Mouse (Mus musculus): ENCODE measurements around the gene Lpcat4. TPM values are rescaled to one million over a fixed set of nuclear protein-coding genes. Genes with fewer than 3 reads are reported as not detected.
A peak's percentile ranks its signal among the peaks of the same experiment; 100 is the strongest.

Lpcat4 gene
- polyA plus RNA-seq, 1 experiment from 2014 or later, result 27.4 TPM

DNA sequence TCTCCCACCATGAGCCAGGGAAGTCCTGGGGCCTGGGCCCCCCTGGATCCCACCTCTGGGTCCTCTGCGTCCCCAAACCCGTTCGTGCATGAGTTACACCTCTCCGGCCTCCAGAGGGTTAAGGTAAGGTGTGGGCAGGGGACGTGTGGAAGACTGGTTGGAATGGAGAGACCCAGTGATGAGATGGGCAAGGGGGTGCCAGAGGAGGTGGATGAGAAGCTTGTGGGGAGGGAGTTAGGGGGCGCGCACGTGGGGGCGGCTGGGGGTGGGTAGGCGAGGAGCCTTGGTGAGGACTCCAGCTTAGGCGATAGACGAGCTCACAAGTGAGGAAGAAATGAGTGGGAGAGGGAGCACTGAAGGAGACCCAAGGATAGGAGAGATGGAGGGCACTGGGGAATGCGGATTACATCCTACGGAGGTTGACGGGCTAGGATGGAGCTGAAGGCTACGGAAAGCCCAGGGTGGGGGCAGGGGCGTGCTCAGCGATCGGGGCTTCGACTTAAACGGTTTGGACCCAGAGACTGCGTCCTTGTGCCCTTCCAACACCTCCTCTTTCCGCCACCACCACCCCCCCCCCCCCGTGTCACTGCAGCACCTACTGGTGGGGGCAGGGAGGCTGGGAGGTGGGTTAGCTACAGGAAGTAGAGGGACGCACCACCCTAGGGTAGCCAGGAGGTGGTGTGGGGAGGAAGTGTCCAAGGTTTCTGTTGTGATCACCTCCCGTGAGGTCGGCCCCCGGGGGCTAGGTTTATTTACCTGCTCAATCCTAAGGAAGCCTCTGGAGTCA is 860 bp downstream of the Lpcat4 start:
- peak; percentile 66 for ATAC-seq (ENCODE audit: low FRiP score, low read depth)
- peak overlapping the region; percentile 98 for H3K27ac ChIP-seq (replicated peaks)
- 1% methylated on average over 27 of the region's 28 CpGs for WGBS
- H3K27me3 ChIP-seq, result no peaks in the 10 kb centered on the region
- peak overlapping the region; percentile 86 for H3K4me2 ChIP-seq
- H3K36me3 ChIP-seq, result peaks cover 18% of the 10 kb centered on the region
- H3K9ac ChIP-seq, result peak overlapping the region; percentile 96
- H3K4me3 ChIP-seq, result peak overlapping the region; percentile 95
- H3K9me3 ChIP-seq, result no peaks in the 10 kb centered on the region
- H3K4me1 ChIP-seq (replicated peaks), result peaks cover 15% of the 10 kb centered on the region

- H3K36me3 ChIP-seq, result peaks cover 24% of the 10 kb centered on the region
- H3K4me2 ChIP-seq, result no peak overlapping the region
- WGBS, result 85% methylated on average over 14 of the region's 14 CpGs
- H3K27ac ChIP-seq (replicated peaks), result no peak overlapping the region
- no peak for ATAC-seq (ENCODE audit: low FRiP score, low read depth)
- H3K4me1 ChIP-seq (replicated peaks), result peaks cover 15% of the 10 kb centered on the region
- H3K4me3 ChIP-seq, result no peak overlapping the region
- H3K9ac ChIP-seq, result no peak overlapping the region
- no peaks in the 10 kb centered on the region for H3K27me3 ChIP-seq
- H3K9me3 ChIP-seq, result no peaks in the 10 kb centered on the region
These were observed 2.5 kb downstream of the Lpcat4 start for GRCm38 (mm10) chr2:112241787-112242186.

DNA sequence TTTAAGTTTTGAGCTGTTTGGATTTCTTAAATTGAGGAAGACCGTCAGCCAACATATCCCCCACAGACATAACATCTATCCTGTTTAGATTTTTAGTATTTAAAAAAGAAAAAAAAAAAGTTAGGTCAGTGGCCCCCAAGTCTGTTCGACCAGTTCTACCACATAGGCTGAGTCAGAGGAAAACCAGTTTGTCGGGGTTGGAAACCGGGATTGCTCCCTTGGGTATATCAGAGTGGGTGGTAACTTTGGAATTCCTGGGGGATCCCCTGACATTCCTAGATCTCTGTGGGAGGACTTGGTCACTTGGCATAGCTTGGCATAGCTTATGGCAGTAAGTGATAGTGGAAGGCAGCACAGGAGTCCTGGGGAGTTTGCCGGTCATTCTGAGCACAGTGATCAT is 6.0 kb downstream of the Lpcat4 start:
- peaks cover 40% of the 10 kb centered on the region for H3K36me3 ChIP-seq
- no peak overlapping the region for H3K9ac ChIP-seq
- no peaks in the 10 kb centered on the region for H3K27me3 ChIP-seq

GRCm38 (mm10) chr2:112246193-112246592 is 6.9 kb downstream of the Lpcat4 start:
- H3K4me3 ChIP-seq, result no peak overlapping the region
- H3K9ac ChIP-seq, result no peak overlapping the region
- H3K4me2 ChIP-seq, result no peak overlapping the region
- ATAC-seq (ENCODE audit: low FRiP score, low read depth), result no peak
- H3K27me3 ChIP-seq, result no peaks in the 10 kb centered on the region
- 89% methylated on average over 6 of the region's 6 CpGs for WGBS
- no peak overlapping the region for H3K27ac ChIP-seq (replicated peaks)
- peaks cover 40% of the 10 kb centered on the region for H3K36me3 ChIP-seq
- no peaks in the 10 kb centered on the region for H3K9me3 ChIP-seq
- H3K4me1 ChIP-seq (replicated peaks), result peaks cover 2% of the 10 kb centered on the region

More for the DNA sequence above, 6.0 kb downstream of the Lpcat4 start:
- Histone ChIP-seq H3K27ac (replicated peaks) (no peak overlapping the region), H3K4me3 (no peak overlapping the region), H3K4me1 (replicated peaks) (peaks cover 11% of the 10 kb centered on the region), H3K9me3 (no peaks in the 10 kb centered on the region), H3K4me2 (no peak overlapping the region)
- no peak for ATAC-seq (ENCODE audit: low FRiP score, low read depth)
- 89% methylated on average over 5 of the region's 5 CpGs for whole genome bisulfite sequencing

- H3K4me2 ChIP-seq, result no peak overlapping the region
- H3K9me3 ChIP-seq, result no peaks in the 10 kb centered on the region
- H3K27ac ChIP-seq (replicated peaks), result no peak overlapping the region
- H3K9ac ChIP-seq, result no peak overlapping the region
- H3K36me3 ChIP-seq, result peaks cover 40% of the 10 kb centered on the region
- ATAC-seq (ENCODE audit: low FRiP score, low read depth), result no peak
- H3K4me1 ChIP-seq (replicated peaks), result no peaks in the 10 kb centered on the region
- no peaks in the 10 kb centered on the region for H3K27me3 ChIP-seq
- no peak overlapping the region for H3K4me3 ChIP-seq
- 84% methylated on average over 10 of the region's 10 CpGs for WGBS
These were observed 8.1 kb downstream of the Lpcat4 start for GRCm38 (mm10) chr2:112247323-112247722.

GRCm38 (mm10) chr2:112249780-112250453 is 10.6 kb downstream of the Lpcat4 start:
- no peak overlapping the region for H3K4me3 ChIP-seq

GRCm38 (mm10) chr2:112254675-112255515 is 15.6 kb downstream of the Lpcat4 start:
- Histone ChIP-seq H3K36me3 (no peaks in the 10 kb centered on the region), H3K27me3 (no peaks in the 10 kb centered on the region), H3K4me2 (no peak overlapping the region), H3K4me3 (no peak overlapping the region), H3K9me3 (no peaks in the 10 kb centered on the region), H3K9ac (no peak overlapping the region), H3K4me1 (replicated peaks) (no peaks in the 10 kb centered on the region), H3K27ac (replicated peaks) (no peak overlapping the region)
- 78% methylated on average over 7 of the region's 7 CpGs for WGBS
- ATAC-seq (ENCODE audit: low FRiP score, low read depth), result no peak

More at GRCm38 (mm10) chr2:112249780-112250453, 10.6 kb downstream of the Lpcat4 start:
- H3K27me3 ChIP-seq, result no peaks in the 10 kb centered on the region
- no peaks in the 10 kb centered on the region for H3K9me3 ChIP-seq
- 92% methylated on average over 10 of the region's 10 CpGs for WGBS
- no peak overlapping the region for H3K27ac ChIP-seq (replicated peaks)
- H3K36me3 ChIP-seq, result peaks cover 23% of the 10 kb centered on the region
- no peak overlapping the region for H3K4me2 ChIP-seq
- H3K9ac ChIP-seq, result no peak overlapping the region
- no peak for ATAC-seq (ENCODE audit: low FRiP score, low read depth)
- H3K4me1 ChIP-seq (replicated peaks), result no peaks in the 10 kb centered on the region

DNA sequence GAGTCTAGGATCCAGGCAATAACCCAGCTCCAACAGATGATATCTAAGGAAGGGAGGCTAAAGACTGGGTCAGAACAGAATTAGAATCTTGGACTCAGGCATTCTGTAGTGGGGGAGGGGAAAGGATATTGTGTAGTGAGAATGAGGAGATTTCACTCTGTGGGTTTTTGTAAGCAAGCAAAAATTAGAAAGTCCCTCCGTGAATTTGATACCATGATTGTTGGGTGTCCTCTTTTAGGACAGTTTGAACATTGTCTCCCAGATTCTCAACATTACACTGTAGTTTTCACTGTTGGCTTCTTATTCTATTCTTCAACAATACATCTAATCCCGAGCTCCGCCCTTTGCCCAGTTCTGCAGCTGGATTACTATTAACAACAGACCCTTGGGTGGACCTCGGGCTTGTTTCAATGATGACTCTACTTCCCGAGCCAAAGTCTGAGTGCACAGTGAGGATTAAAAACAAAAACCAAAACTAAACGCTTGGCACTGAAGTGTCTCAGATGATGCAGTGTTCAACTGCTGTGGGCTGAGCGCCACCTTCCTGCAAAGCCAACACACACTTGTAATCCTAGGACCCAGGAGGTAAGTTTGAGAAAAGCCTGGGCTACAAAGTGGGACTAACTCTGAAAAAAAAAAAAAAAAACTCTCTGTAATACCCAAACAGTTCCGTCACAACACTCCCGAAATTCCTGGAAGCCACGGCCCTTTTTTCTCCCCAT is 20.1 kb downstream of the Lpcat4 start, which contains the start of gene Nutm1:
Gene Nutm1 (minus strand): TSS at position 51 of the 722 bp plus-strand sequence.
- Histone ChIP-seq H3K27me3 (no peaks in the 10 kb centered on the region), H3K27ac (replicated peaks) (no peak within 1 kb of the TSS), H3K9ac (no peak within 1 kb of the TSS), H3K36me3 (no peaks in the 10 kb centered on the region), H3K4me2 (no peak within 1 kb of the TSS), H3K4me1 (replicated peaks) (peaks cover 16% of the 10 kb centered on the region), H3K9me3 (no peaks in the 10 kb centered on the region), H3K4me3 (no peak within 1 kb of the TSS)
- no peak for ATAC-seq (ENCODE audit: low FRiP score, low read depth)
- WGBS, result 77% methylated on average over 10 of the region's 10 CpGs

GRCm38 (mm10) chr2:112261748-112262653 is 22.7 kb downstream of the Lpcat4 start, which contains the start of gene Nop10:
Gene Nop10, plus strand, starts transcription at chr2:112261926.
- ATAC-seq (ENCODE audit: low FRiP score, low read depth), result peak; percentile 71
- peak within 1 kb of the TSS; percentile 54 for H3K9ac ChIP-seq
- H3K4me2 ChIP-seq, result peak within 1 kb of the TSS; percentile 54
- peaks cover 30% of the 10 kb centered on the region for H3K4me1 ChIP-seq (replicated peaks)
- WGBS, result under 1% methylated on average over 36 of the region's 36 CpGs
- no peaks in the 10 kb centered on the region for H3K9me3 ChIP-seq
- H3K27me3 ChIP-seq, result no peaks in the 10 kb centered on the region
- no peaks in the 10 kb centered on the region for H3K36me3 ChIP-seq
- peak within 1 kb of the TSS; percentile 56 for H3K4me3 ChIP-seq
- H3K27ac ChIP-seq (replicated peaks), result peak within 1 kb of the TSS; percentile 77

DNA sequence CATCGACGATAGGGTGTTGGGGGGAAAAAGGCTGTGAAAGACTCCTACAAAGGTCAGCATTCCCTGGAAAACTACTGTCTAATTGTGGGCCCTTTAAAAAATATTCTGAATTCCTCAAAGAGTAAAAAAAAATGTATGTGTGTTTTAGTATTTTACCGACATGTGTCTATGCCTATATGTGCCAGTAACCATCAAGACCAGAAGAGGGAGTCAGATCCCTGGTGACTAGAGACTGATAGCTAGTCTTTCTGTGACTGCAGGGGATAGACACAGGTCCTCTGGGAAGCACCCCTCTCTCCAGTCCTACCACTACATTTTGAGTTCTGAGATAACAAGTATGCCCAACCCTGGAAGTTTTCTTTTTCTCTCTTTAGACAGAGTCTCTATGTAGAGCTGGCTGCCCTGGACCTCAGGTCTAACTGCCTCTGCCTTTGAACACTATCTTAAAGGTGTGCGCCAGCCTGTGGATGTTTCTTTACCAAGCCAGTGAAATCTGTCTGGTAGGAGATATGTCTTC is 23.6 kb downstream of the Lpcat4 start:
- Histone ChIP-seq H3K9ac (peak overlapping the region; percentile 54), H3K27me3 (no peaks in the 10 kb centered on the region), H3K4me1 (replicated peaks) (peaks cover 39% of the 10 kb centered on the region), H3K36me3 (no peaks in the 10 kb centered on the region), H3K9me3 (no peaks in the 10 kb centered on the region), H3K4me3 (peak overlapping the region; percentile 56), H3K27ac (replicated peaks) (no peak overlapping the region), H3K4me2 (peak overlapping the region; percentile 54)
- WGBS, result 32% methylated on average over 4 of the region's 4 CpGs
- ATAC-seq (ENCODE audit: low FRiP score, low read depth), result no peak
